Mouse (Mus musculus) gastrocnemius, adult 18-20 months (tissue): ENCODE measurements around the gene Trim2. TPM values are rescaled to one million over a fixed set of nuclear protein-coding genes. Genes with fewer than 3 reads are reported as not detected.

Experiments
- DNase-seq: peaks from one replicate; pipeline ENCODE4 v3.0.0; 2021; ENCODE audit warnings: low spot score
- total RNA-seq, 2 experiments: library from RNA; stranded (reverse); gene quantifications; 2 replicates each; pipeline ENCODE4 v1.2.3; 2021

The Trim2 gene
- total RNA-seq, 2 experiments from 2014 or later = 1.4 to 1.8 TPM

DNA sequence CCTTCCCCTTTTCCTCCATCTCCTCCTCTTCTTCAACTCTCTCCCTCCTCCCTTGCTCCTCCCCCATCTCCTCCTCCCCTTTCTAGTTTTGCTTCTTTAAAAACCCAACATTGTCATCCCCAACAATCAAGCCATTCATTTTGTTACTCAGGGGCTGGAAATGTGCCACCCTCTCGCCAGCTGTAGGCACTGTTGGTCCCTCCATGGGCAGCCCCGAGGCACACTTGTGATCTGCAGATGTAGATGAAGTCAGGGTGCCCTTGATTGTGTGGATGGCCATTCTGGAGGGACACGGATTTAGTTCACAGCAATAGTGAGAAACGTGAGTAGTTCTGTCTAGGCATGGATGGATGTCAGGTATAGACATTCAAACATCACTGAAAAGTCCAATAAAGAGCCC, 17.7 kb downstream of the Trim2 start:
- DNase-seq = no peak

DNA sequence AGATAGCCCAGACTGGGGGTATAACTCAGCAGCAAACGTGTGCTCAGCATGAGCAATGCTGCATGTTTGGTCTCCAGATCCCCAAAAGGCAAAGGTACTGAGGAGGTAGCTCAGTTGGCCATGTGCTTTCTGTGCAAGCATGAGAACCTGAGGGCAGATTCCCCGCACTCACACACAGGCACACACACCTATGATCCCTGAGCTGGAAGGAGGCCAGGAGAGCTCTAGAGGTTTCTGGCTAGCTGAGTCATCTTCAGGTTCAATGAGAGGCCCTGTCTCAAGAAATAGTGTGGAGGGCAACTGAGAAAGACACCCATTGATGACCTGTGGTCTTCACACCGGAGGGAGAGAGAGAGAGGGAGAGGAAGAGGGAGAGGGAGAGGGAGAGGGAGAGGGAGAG, 19.4 kb downstream of the Trim2 start:
- DNase-seq = no peak

- no peak for DNase-seq
These were observed 20.4 kb downstream of the Trim2 start for GRCm38 (mm10) chr3:84286311-84286710.

DNA sequence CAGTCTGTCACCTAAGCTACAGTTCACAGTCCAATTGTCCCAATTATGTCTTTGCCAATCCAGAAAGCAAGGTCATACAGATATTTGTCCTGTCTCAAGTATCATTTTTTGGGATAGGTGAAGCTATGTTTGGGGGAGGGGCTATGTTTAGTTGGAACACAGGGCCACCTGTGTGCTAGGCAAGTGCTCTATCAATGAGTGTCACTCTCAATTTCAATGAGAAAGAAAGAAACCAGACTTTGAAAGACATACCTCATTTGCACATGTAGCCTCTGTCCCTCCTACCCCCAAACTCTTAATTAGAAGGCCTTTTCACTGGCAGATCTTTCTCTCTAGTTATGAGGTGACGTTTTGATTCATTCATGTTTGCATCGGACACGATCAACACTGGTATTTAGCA, 21.9 kb downstream of the Trim2 start:
- DNase-seq = no peak

- no peak for DNase-seq
These were observed 23.2 kb downstream of the Trim2 start for GRCm38 (mm10) chr3:84283524-84283923.

DNA sequence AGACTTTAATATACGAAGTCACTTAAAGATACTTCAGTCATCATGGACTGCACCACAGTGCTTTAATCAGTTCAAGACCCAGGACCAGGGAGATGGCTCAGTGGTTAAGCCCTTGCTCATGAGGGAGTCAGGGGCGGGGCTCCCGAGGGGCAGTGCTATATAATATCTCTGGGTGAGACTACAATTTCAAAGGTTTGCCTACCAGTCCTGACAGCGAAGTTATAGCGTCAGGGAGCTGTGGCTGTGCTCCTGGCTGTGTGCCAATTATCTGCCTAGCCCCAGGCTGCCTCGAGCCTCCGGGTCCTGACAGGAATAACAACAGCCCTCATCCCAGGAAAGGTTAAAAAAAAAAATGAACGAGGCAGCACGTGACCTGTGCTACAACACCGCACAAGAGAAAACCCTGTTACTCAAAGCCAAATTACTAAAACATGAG, 24.7 kb downstream of the Trim2 start:
- DNase-seq = no peak

GRCm38 (mm10) chr3:84278809-84279208, 27.9 kb downstream of the Trim2 start:
- no peak for DNase-seq

DNA sequence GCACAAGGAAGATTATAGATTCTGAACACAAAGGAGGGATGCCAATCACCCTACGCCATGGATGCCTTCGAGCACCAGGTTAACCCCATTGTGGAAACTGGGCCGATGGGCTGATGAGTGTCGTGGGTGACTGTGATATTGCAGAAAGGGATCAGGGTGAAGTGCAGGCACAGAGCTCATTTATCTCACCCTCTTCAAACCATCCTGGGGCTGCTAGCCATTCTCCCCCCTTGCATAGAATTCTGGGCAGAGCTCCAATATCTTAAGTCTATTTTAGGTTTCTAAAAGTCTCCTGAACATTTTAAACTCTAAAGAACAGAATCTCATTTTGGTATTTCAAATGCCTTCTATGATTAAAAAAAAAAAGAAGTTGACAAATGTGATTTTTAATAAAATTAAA, 31.6 kb downstream of the Trim2 start:
- DNase-seq = no peak

- no peak for DNase-seq
These were observed 34.2 kb downstream of the Trim2 start for GRCm38 (mm10) chr3:84272293-84273015.

GRCm38 (mm10) chr3:84271794-84272193, 34.9 kb downstream of the Trim2 start:
- DNase-seq = no peak

GRCm38 (mm10) chr3:84271058-84271457, 35.6 kb downstream of the Trim2 start:
- no peak for DNase-seq

DNA sequence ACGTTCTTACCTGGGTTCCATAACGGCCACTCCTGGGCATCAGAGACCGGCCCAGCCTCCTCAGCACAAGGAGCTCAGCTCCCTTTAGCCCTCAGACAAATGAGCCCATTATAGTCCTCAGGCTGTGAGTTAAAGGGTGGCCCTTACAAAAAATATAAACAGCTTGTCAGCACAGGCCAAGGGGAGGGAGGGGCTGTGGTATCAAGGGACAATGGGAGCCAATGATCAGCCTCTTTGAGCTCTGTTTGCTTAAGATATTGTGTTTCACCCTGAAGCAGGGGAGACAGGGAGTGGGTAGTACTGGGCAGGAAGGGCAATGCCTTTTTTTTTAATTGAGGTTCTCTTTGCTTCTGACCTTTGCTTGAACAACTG, 36.1 kb downstream of the Trim2 start:
- DNase-seq = no peak

- DNase-seq = no peak
These were observed 36.6 kb downstream of the Trim2 start for GRCm38 (mm10) chr3:84269987-84270623.

GRCm38 (mm10) chr3:84268434-84268833, 38.2 kb downstream of the Trim2 start:
- DNase-seq = no peak

DNA sequence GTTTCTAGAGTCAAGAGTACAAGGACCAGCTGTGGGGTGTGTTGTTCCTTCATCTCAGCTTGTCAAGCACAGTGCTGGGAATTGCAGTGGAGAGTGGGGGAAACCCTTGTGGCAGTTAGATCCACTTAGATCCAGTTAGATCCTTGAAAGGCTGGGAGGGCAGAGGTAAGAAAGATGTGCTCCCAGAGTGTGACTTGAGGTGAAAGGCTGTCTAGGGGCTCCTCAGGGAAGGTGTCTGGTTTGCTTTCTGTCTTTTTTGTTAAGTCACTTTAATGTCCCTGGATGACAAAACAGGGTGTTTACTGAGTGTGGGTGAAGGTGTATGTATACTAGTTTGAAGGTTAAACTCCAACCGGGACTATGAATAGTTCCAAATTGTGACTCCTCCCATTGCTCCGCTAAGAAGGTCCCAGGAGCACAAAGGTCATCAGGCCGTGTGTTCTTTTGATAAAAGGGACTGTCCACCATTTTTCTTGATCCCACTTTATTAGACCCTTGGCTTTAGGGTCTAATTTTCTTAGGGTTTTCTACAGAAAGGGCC, 40.2 kb downstream of the Trim2 start:
- DNase-seq = no peak

- no peak for DNase-seq
These were observed 41.6 kb downstream of the Trim2 start for GRCm38 (mm10) chr3:84265084-84265483.

- DNase-seq = no peak
These were observed 42.3 kb downstream of the Trim2 start for GRCm38 (mm10) chr3:84264395-84264794.

DNA sequence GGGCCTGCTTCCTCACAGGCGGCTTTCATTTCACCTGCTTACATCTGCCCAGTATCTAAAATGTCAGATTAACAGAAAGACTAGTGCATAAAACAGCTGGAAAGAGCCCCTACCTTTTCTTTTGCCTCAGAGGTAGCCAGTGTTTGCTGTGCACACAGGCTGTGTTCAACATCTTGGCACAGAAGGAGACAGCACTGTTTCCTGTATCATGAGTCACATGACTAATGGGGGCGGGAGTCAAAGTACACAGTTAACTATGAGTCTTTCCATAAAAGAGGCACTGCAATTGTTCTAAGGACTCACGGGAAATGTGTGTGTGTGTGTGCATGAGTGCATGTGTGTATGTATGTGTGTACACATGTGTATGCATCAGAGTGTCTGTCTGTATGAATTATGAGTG, 43.9 kb downstream of the Trim2 start:
- DNase-seq = no peak

GRCm38 (mm10) chr3:84261863-84262262, 44.8 kb downstream of the Trim2 start:
- no peak for DNase-seq

DNA sequence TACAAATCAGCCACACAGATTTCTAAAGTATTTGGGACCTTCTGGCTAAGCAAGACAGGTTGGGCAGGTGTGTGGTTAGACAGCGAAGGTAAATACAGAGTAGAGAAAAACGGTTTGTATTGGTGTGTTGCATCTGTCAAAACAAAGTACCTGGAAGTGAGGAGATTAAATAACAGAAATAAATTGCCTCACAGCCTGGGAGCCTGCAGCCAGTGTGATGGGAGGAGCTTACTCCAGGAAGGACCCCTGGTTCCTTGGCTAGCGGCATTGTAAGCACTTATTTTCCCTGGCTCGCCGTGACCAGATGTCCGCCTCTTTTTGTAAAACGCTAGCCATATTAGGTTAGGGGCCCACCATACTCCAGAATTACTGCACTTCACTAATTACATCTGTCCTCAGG, 45.8 kb downstream of the Trim2 start:
- no peak for DNase-seq

GRCm38 (mm10) chr3:84260024-84260535, 46.6 kb downstream of the Trim2 start:
- DNase-seq = no peak

- DNase-seq = peak; percentile 57
These were observed 47.2 kb downstream of the Trim2 start for GRCm38 (mm10) chr3:84259281-84260023.
